Comparison of ENCODE assay signal across 24 mouse cellular contexts in genomic region chr15:54177221-54177620, GRCm38 (mm10).
A peak's percentile ranks its signal among the peaks of the same experiment; 100 is the strongest.
DNase-seq lines count a peak whose midpoint lies in the region; ATAC-seq lines count a peak whose summit lies in the region.
"Had no signal": no experiment of that assay in that cellular context is flagged by ENCODE, and none has a peak within 500 bp of the region (broad histone marks: within the 10 kb centered on the region; RNA-seq: fewer than 3 reads in every experiment).

No protein-coding gene starts in this region.

- H3K9ac ChIP-seq in embryonic facial prominence, embryonic 15.5 days: no peak overlapping the region
- no peak overlapping the region for H3K9ac ChIP-seq in midbrain, embryonic 11.5 days (ENCODE audit: low read length)
- H3K9ac ChIP-seq: forebrain, embryonic 12.5 days; forebrain, embryonic 15.5 days; hindbrain, embryonic 12.5 days; hindbrain, embryonic 15.5 days; intestine, embryonic 15.5 days had no signal

- peak overlapping the region; percentile 65; the same call in 1 of the 2 replicates for H3K27ac ChIP-seq in embryonic facial prominence, embryonic 15.5 days (replicated peaks)
- no peak overlapping the region for H3K27ac ChIP-seq in midbrain, embryonic 11.5 days (ENCODE audit: low read depth, low read length)
- H3K27ac ChIP-seq: forebrain, embryonic 12.5 days; forebrain, embryonic 15.5 days; hindbrain, embryonic 12.5 days; hindbrain, embryonic 15.5 days; intestine, embryonic 15.5 days had no signal

- H3K27me3 ChIP-seq in embryonic facial prominence, embryonic 15.5 days: no peaks in the 10 kb centered on the region
- H3K27me3 ChIP-seq in midbrain, embryonic 11.5 days (ENCODE audit: control insufficient read depth, insufficient read depth, low read length): no peaks in the 10 kb centered on the region
- H3K27me3 ChIP-seq: forebrain, embryonic 12.5 days; forebrain, embryonic 15.5 days; hindbrain, embryonic 12.5 days; hindbrain, embryonic 15.5 days; intestine, embryonic 15.5 days; Patski had no signal

- H3K4me1 ChIP-seq in embryonic facial prominence, embryonic 15.5 days: no peaks in the 10 kb centered on the region; the same call in 1 of the 2 replicates
- no peaks in the 10 kb centered on the region for H3K4me1 ChIP-seq in midbrain, embryonic 11.5 days (ENCODE audit: control insufficient read depth, insufficient read depth, low read length)
- H3K4me1 ChIP-seq: forebrain, embryonic 12.5 days; forebrain, embryonic 15.5 days; hindbrain, embryonic 12.5 days; hindbrain, embryonic 15.5 days; intestine, embryonic 15.5 days had no signal

- H3K4me3 ChIP-seq in embryonic facial prominence, embryonic 15.5 days (replicated peaks): no peak overlapping the region
- no peak overlapping the region for H3K4me3 ChIP-seq in midbrain, embryonic 11.5 days (ENCODE audit: low read depth, low read length)
- H3K4me3 ChIP-seq: forebrain, embryonic 12.5 days; forebrain, embryonic 15.5 days; hindbrain, embryonic 12.5 days; hindbrain, embryonic 15.5 days; intestine, embryonic 15.5 days had no signal

- H3K9me3 ChIP-seq in embryonic facial prominence, embryonic 15.5 days (replicated peaks): no peaks in the 10 kb centered on the region
- H3K9me3 ChIP-seq in midbrain, embryonic 11.5 days (ENCODE audit: control insufficient read depth, low read length): no peaks in the 10 kb centered on the region
- H3K9me3 ChIP-seq: forebrain, embryonic 12.5 days; forebrain, embryonic 15.5 days; hindbrain, embryonic 12.5 days; hindbrain, embryonic 15.5 days; intestine, embryonic 15.5 days had no signal

- DNase-seq in 3T3-L1 (ENCODE audit: low read depth, low spot score) (peak; percentile 63), NIH3T3 (ENCODE audit: low read depth) (peak; percentile 77)
- DNase-seq in gonadal fat pad, adult 2 months (ENCODE audit: low read depth): peak; percentile 77
- no peak for DNase-seq in kidney, postnatal 10 days
- no peak for DNase-seq in midbrain, embryonic 11.5 days (ENCODE audit: low spot score, missing footprints)
- DNase-seq: adrenal gland, adult 2 months; adrenal gland, postnatal 14 days; cerebellum, adult 11 months; cerebellum, adult 2 months; cerebellum, postnatal 10 days; cerebellum, postnatal 36 days; embryo, embryonic 11 days; gastrocnemius, postnatal 10 days; gastrocnemius, postnatal 36 days; heart, adult 11 months; kidney, adult 11 months had no signal

- 39% methylated on average over 2 of the region's 2 CpGs for WGBS in embryonic facial prominence, embryonic 15.5 days
- 76% methylated on average over 2 of the region's 2 CpGs for WGBS in midbrain, embryonic 11.5 days

- no peak for ATAC-seq in embryonic facial prominence, embryonic 15.5 days (ENCODE audit: insufficient number of reproducible peaks, low FRiP score, low TSS enrichment, low read depth)
- no peak for ATAC-seq in midbrain, embryonic 11.5 days (ENCODE audit: low FRiP score)
- ATAC-seq: forebrain, embryonic 15.5 days; intestine, embryonic 15.5 days; Patski had no signal

- H3K36me3 ChIP-seq in embryonic facial prominence, embryonic 15.5 days: no peaks in the 10 kb centered on the region
- H3K36me3 ChIP-seq in midbrain, embryonic 11.5 days (ENCODE audit: control insufficient read depth, insufficient read depth, low read length): no peaks in the 10 kb centered on the region
- H3K36me3 ChIP-seq: forebrain, embryonic 12.5 days; forebrain, embryonic 15.5 days; hindbrain, embryonic 12.5 days; hindbrain, embryonic 15.5 days; intestine, embryonic 15.5 days had no signal

- H3K4me2 ChIP-seq in embryonic facial prominence, embryonic 15.5 days (replicated peaks): no peak overlapping the region
- H3K4me2 ChIP-seq in midbrain, embryonic 11.5 days: no peak overlapping the region
- H3K4me2 ChIP-seq: forebrain, embryonic 12.5 days; forebrain, embryonic 15.5 days; heart, embryonic 11.5 days; hindbrain, embryonic 12.5 days; hindbrain, embryonic 15.5 days; intestine, embryonic 15.5 days had no signal

Comparison
In these comparisons a context has a peak if more than half of its experiments do, and no peak if none do; other contexts are left out.
1. DNase-seq: peak in 3T3-L1 (single experiment), NIH3T3 (single experiment) and gonadal fat pad, adult 2 months (single experiment); none in kidney, postnatal 10 days (single experiment) and midbrain, embryonic 11.5 days (single experiment).